Mouse (Mus musculus) frontal cortex, postnatal 36 days (tissue): ENCODE results near the gene Tecpr1.

Source experiments
- DNase-seq, 2 experiments: peaks; one replicate each; pipeline ENCODE4 v3.0.0; 2022; ENCODE audit warnings: low spot score in 2 of 2

Gene Tecpr1

DNA sequence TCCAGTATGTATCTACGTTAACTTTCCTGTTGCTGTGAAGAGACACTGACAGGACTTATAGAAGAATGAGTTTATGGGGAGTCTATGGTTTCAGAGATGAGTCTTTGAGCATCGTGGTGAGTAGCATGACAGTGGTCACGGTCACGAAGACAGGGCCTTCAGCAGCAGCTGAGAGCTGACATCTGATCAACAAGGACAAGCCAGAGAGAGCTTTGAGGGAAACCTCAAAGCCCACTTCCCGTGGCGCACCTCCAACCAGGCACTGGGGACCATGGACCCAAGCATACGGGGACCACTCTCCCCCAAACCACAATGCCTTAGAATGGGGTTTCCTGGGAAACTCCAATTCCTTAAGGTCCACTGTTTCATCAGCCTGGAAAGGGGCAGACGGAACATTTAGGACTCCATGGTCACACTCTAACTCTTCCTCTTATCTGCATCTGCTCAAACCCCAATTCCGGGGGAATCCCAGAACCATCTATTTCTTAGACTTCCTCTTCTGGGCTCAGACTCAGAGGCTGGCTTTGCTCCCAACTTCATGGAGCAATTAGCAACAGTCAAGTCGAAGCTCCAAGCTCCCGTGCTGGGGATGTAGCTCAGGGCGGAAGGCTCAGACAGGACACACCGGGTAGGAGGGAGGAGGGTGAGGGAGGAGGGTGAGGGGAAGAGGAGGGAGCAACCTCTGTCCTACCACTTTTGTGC is 28.6 kb upstream of the Tecpr1 start:
- DNase-seq: no peak

DNA sequence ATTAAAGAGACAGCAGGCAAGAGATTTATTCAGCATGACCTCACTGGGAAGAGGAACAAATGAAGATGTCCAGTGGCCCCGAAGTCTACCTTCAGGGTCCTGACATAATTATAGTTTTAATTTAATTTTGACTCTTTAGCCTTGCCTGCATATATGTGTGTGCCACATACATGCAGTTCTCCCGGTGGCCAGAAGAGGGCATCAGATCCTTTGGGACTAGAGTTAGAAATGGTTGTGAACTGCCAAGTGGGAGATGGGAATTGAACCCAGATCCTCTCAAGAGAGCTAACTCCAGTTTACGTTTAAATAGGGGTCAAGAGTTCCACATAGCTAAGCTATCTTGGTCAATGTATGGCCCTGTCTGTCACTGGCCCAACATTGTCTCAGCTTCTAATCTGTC is 26.5 kb upstream of the Tecpr1 start:
- no peak for DNase-seq

DNA sequence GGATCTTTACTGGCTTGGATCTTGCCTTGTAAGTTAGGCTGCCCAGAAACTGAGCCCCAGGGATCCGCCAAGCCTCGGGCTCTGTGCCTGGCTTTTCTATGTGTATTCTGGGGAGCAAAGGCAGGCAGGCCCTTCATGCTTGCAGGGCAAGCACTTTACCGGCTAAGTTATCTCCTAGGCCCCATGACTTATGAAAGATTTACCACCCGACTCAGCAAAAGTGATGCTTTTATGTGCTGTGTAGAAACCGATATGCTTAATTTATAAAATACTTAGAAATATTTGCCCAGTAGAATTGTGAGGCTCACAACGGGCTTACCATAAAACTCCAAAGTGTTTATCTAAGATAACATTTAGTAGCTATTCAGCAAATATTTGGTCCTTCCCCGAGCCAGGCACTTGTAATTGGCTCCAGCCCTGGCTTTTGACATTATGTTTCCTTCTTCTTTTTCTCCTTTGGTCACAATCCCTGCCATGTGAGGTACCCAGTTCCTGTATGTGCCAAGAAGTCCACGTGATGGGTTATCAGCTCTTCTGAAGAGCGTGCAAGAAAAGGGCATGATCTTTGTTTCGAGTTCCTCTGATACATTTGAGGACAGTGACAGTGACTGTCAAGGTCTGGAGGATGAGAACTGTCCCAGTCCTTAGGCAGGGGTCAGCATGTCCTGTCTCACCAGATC is 24.6 kb upstream of the Tecpr1 start:
- no peak for DNase-seq

- DNase-seq: no peak
Observed at GRCm38 (mm10) chr5:144247307-144247706, 23.9 kb upstream of the Tecpr1 start.

GRCm38 (mm10) chr5:144246669-144247068 is 23.3 kb upstream of the Tecpr1 start:
- DNase-seq: no peak

- DNase-seq: no peak
Observed at GRCm38 (mm10) chr5:144245592-144245991, 22.2 kb upstream of the Tecpr1 start.

GRCm38 (mm10) chr5:144243901-144244487 is 20.6 kb upstream of the Tecpr1 start, which contains the start of gene Bri3:
Bri3 (plus strand) TSS chr5:144244437.
- no peak for DNase-seq

DNA sequence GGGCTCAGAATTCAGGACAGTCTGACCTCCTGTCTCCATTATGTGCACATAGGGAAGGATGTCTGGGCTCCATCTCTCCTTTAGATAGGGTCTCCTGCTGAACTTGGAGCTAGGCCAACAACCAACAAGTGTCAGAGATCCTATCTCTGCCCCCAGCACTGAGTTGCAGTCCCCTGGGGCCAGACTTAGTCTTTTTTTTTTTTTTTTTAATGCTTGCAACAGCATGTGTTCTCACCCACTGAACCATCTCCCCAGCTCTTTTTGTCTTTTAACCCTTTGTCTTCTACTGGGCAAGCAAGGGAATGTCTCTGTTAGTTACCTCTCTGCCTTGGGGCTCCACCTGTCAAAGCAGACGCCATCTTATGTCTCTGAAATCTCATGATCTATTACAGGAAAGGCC is 15.6 kb upstream of the Tecpr1 start:
- DNase-seq: no peak

- no peak for DNase-seq
Observed at GRCm38 (mm10) chr5:144234714-144235113, 11.3 kb upstream of the Tecpr1 start.

GRCm38 (mm10) chr5:144234222-144234621 is 10.8 kb upstream of the Tecpr1 start:
- DNase-seq: no peak

DNA sequence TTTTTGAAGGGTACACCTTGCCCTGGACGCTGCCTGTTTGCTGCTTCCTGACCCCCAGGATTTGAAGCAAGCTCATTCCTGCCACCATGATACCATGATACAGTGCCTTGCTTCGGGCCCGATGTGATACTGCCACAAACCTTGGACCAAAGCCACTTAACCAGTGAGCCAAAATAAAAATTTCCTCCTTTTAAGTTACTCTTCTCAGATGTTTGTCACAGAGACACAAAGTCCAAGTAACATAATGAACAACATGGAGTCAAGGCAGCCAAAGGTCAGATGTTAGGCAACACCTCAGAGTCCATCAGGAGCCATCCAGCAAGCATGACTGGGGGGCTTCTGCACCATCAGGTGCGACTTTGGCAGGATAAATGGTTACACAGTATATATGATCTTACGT is 9.1 kb upstream of the Tecpr1 start:
- DNase-seq: no peak

- no peak for DNase-seq
Observed at GRCm38 (mm10) chr5:144231410-144231809, 8.0 kb upstream of the Tecpr1 start.

DNA sequence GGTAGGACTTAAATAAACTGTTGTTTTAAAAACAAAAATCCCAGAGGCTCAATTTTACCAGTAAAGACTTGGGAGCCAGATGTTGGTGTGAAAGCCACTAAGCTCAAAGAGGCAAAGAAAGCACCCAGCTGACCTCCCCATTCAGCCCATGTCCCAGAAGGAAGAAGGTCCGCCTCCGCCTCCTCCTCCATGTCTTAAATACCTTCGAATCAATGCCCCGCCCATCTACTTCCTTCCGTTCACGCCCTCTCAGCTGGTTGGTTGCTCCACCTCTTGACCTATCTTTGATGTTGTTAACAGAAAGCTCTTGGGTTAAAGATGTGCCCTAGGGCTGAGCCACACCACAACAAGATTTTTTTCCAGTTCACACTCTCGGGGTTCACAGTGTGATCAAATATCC is 6.8 kb upstream of the Tecpr1 start:
- DNase-seq: no peak

- no peak for DNase-seq
Observed at GRCm38 (mm10) chr5:144226220-144226619, 2.8 kb upstream of the Tecpr1 start.

- DNase-seq: no peak
Observed at GRCm38 (mm10) chr5:144223899-144224816, 743 bp upstream of the Tecpr1 start.

DNA sequence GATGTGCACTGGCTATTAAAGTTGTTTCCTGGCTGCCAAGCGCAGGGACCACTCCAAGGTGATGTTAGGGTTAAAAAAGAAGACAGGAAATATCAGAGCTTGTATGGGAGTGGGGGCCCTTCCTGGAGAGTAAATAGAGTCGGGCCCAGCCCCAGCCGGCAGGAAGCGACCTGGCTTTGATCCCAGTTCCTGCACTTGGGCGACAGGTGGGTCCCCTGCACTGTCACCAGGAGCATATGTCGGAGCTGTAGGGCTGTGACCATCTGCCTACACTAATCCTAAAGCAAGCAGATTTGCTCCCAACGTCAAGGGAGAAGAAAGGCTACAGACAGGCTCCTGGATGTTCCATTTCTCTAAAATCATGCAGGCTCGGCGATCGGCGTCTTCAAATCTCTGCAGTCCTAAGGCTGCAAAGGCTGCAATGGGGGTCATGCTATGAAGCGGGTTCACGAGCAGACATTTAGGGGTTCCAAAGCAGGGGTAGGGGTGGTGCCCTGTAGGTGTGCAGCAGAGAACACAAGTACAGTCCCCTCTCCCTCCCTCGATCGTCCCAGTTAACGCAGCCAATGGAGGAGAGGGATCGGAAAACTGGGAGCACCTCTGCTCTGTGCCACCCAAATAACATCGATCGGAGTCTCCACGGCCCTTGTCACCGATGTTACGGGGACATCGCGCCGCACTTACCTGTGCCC is 458 bp downstream of the Tecpr1 start:
- no peak for DNase-seq

GRCm38 (mm10) chr5:144221305-144221704 is 2.1 kb downstream of the Tecpr1 start:
- no peak for DNase-seq

- no peak for DNase-seq
Observed at GRCm38 (mm10) chr5:144219936-144220335, 3.5 kb downstream of the Tecpr1 start.

GRCm38 (mm10) chr5:144219306-144219705 is 4.1 kb downstream of the Tecpr1 start:
- DNase-seq: no peak

- DNase-seq: no peak
Observed at GRCm38 (mm10) chr5:144218061-144218460, 5.4 kb downstream of the Tecpr1 start.

- DNase-seq: no peak
Observed at GRCm38 (mm10) chr5:144215992-144216391, 7.4 kb downstream of the Tecpr1 start.
